Mouse (Mus musculus): ENCODE results near the gene Stk19. TPM values are rescaled to one million over a fixed set of nuclear protein-coding genes. Genes with fewer than 3 reads are reported as not detected.

The Stk19 gene
- polyA plus RNA-seq, 1 experiment from 2014 or later = 18.4 TPM

GRCm38 (mm10) chr17:34865981-34866380 lies 29.2 kb upstream of the Stk19 start:
- Histone ChIP-seq H3K4me1 (ENCODE audit: control insufficient read depth, insufficient read depth, low read length) (no peaks in the 10 kb centered on the region), H3K4me3 (ENCODE audit: low read depth, low read length) (no peak overlapping the region), H3K36me3 (replicated peaks; ENCODE audit: control insufficient read depth, insufficient read depth, low read depth, low read length) (no peaks in the 10 kb centered on the region), H3K9ac (replicated peaks; ENCODE audit: low read length) (no peak overlapping the region), H3K27me3 (ENCODE audit: control insufficient read depth, insufficient read depth, low read length) (no peaks in the 10 kb centered on the region), H3K27ac (replicated peaks; ENCODE audit: low read depth, low read length) (no peak overlapping the region), H3K9me3 (replicated peaks; ENCODE audit: control insufficient read depth, low read length) (no peaks in the 10 kb centered on the region), H3K4me2 (ENCODE audit: low read depth, low read length) (no peak overlapping the region)
- DNase-seq (ENCODE audit: low spot score) = no peak
- no peak for ATAC-seq (replicated peaks; ENCODE audit: insufficient number of reproducible peaks, low FRiP score, low TSS enrichment, low read depth)
- WGBS = 55% methylated on average over 7 of the region's 7 CpGs

- WGBS = 71% methylated on average over 8 of the region's 8 CpGs
- ATAC-seq (replicated peaks; ENCODE audit: insufficient number of reproducible peaks, low FRiP score, low TSS enrichment, low read depth) (no peak), DNase-seq (ENCODE audit: low spot score) (no peak)
- H3K9ac ChIP-seq (replicated peaks; ENCODE audit: low read length) = no peak within 1 kb of the TSS
- H3K27me3 ChIP-seq (ENCODE audit: control insufficient read depth, insufficient read depth, low read length) = no peaks in the 10 kb centered on the region
- H3K4me3 ChIP-seq (ENCODE audit: low read depth, low read length) = no peak within 1 kb of the TSS
- no peaks in the 10 kb centered on the region for H3K9me3 ChIP-seq (replicated peaks; ENCODE audit: control insufficient read depth, low read length)
- H3K4me2 ChIP-seq (ENCODE audit: low read depth, low read length) = no peak within 1 kb of the TSS
- H3K4me1 ChIP-seq (ENCODE audit: control insufficient read depth, insufficient read depth, low read length) = no peaks in the 10 kb centered on the region
- no peaks in the 10 kb centered on the region for H3K36me3 ChIP-seq (replicated peaks; ENCODE audit: control insufficient read depth, insufficient read depth, low read depth, low read length)
- H3K27ac ChIP-seq (replicated peaks; ENCODE audit: low read depth, low read length) = no peak within 1 kb of the TSS
Measured at GRCm38 (mm10) chr17:34862416-34863081, 25.8 kb upstream of the Stk19 start, which contains the start of gene Cfb. Gene Cfb (minus strand): TSS chr17:34862518.

GRCm38 (mm10) chr17:34861704-34862415 lies 25.1 kb upstream of the Stk19 start:
- ATAC-seq (replicated peaks; ENCODE audit: insufficient number of reproducible peaks, low FRiP score, low TSS enrichment, low read depth) (no peak), DNase-seq (ENCODE audit: low spot score) (no peak)
- 69% methylated on average over 13 of the region's 13 CpGs for WGBS
- Histone ChIP-seq H3K36me3 (replicated peaks; ENCODE audit: control insufficient read depth, insufficient read depth, low read depth, low read length) (no peaks in the 10 kb centered on the region), H3K27me3 (ENCODE audit: control insufficient read depth, insufficient read depth, low read length) (no peaks in the 10 kb centered on the region), H3K4me1 (ENCODE audit: control insufficient read depth, insufficient read depth, low read length) (no peaks in the 10 kb centered on the region), H3K9ac (replicated peaks; ENCODE audit: low read length) (no peak overlapping the region), H3K4me3 (ENCODE audit: low read depth, low read length) (no peak overlapping the region), H3K27ac (replicated peaks; ENCODE audit: low read depth, low read length) (no peak overlapping the region), H3K9me3 (replicated peaks; ENCODE audit: control insufficient read depth, low read length) (no peaks in the 10 kb centered on the region), H3K4me2 (ENCODE audit: low read depth, low read length) (no peak overlapping the region)

- WGBS = 82% methylated on average over 9 of the region's 9 CpGs
- Histone ChIP-seq H3K9me3 (replicated peaks; ENCODE audit: control insufficient read depth, low read length) (no peaks in the 10 kb centered on the region), H3K4me1 (ENCODE audit: control insufficient read depth, insufficient read depth, low read length) (no peaks in the 10 kb centered on the region), H3K27ac (replicated peaks; ENCODE audit: low read depth, low read length) (no peak overlapping the region), H3K36me3 (replicated peaks; ENCODE audit: control insufficient read depth, insufficient read depth, low read depth, low read length) (no peaks in the 10 kb centered on the region; the same call in 1 of the 2 replicates), H3K27me3 (ENCODE audit: control insufficient read depth, insufficient read depth, low read length) (no peaks in the 10 kb centered on the region), H3K4me3 (ENCODE audit: low read depth, low read length) (no peak overlapping the region), H3K4me2 (ENCODE audit: low read depth, low read length) (no peak overlapping the region), H3K9ac (replicated peaks; ENCODE audit: low read length) (no peak overlapping the region)
- ATAC-seq (replicated peaks; ENCODE audit: insufficient number of reproducible peaks, low FRiP score, low TSS enrichment, low read depth) (no peak), DNase-seq (ENCODE audit: low spot score) (no peak)
Measured at GRCm38 (mm10) chr17:34860514-34860913, 23.8 kb upstream of the Stk19 start.

GRCm38 (mm10) chr17:34858670-34859069 lies 21.9 kb upstream of the Stk19 start:
- no peak overlapping the region for H3K4me2 ChIP-seq (ENCODE audit: low read depth, low read length)
- no peaks in the 10 kb centered on the region for H3K27me3 ChIP-seq (ENCODE audit: control insufficient read depth, insufficient read depth, low read length)
- DNase-seq (ENCODE audit: low spot score) (no peak), ATAC-seq (replicated peaks; ENCODE audit: insufficient number of reproducible peaks, low FRiP score, low TSS enrichment, low read depth) (no peak)
- H3K4me3 ChIP-seq (ENCODE audit: low read depth, low read length) = no peak overlapping the region
- H3K9ac ChIP-seq (replicated peaks; ENCODE audit: low read length) = no peak overlapping the region
- H3K27ac ChIP-seq (replicated peaks; ENCODE audit: low read depth, low read length) = no peak overlapping the region
- no peaks in the 10 kb centered on the region for H3K9me3 ChIP-seq (replicated peaks; ENCODE audit: control insufficient read depth, low read length)
- no peaks in the 10 kb centered on the region; the same call in none of the 2 replicates for H3K36me3 ChIP-seq (replicated peaks; ENCODE audit: control insufficient read depth, insufficient read depth, low read depth, low read length)
- H3K4me1 ChIP-seq (ENCODE audit: control insufficient read depth, insufficient read depth, low read length) = no peaks in the 10 kb centered on the region
- WGBS = 82% methylated on average over 4 of the region's 4 CpGs

- no peaks in the 10 kb centered on the region for H3K27me3 ChIP-seq (ENCODE audit: control insufficient read depth, insufficient read depth, low read length)
- no peak overlapping the region for H3K9ac ChIP-seq (replicated peaks; ENCODE audit: low read length)
- peaks cover 2% of the 10 kb centered on the region for H3K36me3 ChIP-seq (replicated peaks; ENCODE audit: control insufficient read depth, insufficient read depth, low read depth, low read length)
- WGBS = 49% methylated on average over 3 of the region's 3 CpGs
- H3K9me3 ChIP-seq (replicated peaks; ENCODE audit: control insufficient read depth, low read length) = no peaks in the 10 kb centered on the region
- no peak overlapping the region for H3K4me3 ChIP-seq (ENCODE audit: low read depth, low read length)
- H3K4me2 ChIP-seq (ENCODE audit: low read depth, low read length) = no peak overlapping the region
- peaks cover 5% of the 10 kb centered on the region for H3K4me1 ChIP-seq (ENCODE audit: control insufficient read depth, insufficient read depth, low read length)
- no peak overlapping the region for H3K27ac ChIP-seq (replicated peaks; ENCODE audit: low read depth, low read length)
- peak; percentile 61 for DNase-seq (ENCODE audit: low spot score)
- no peak; the same call in 1 of the 2 replicates for ATAC-seq (replicated peaks; ENCODE audit: insufficient number of reproducible peaks, low FRiP score, low TSS enrichment, low read depth)
Measured at GRCm38 (mm10) chr17:34855825-34856224, 19.1 kb upstream of the Stk19 start.

- H3K4me1 ChIP-seq (ENCODE audit: control insufficient read depth, insufficient read depth, low read length) = peaks cover 5% of the 10 kb centered on the region
- DNase-seq (ENCODE audit: low spot score) = no peak
Measured at GRCm38 (mm10) chr17:34854761-34855160, 18.0 kb upstream of the Stk19 start.

GRCm38 (mm10) chr17:34853511-34853910 lies 16.8 kb upstream of the Stk19 start:
- Histone ChIP-seq H3K27me3 (ENCODE audit: control insufficient read depth, insufficient read depth, low read length) (no peaks in the 10 kb centered on the region), H3K36me3 (replicated peaks; ENCODE audit: control insufficient read depth, insufficient read depth, low read depth, low read length) (peaks cover 2% of the 10 kb centered on the region), H3K4me2 (ENCODE audit: low read depth, low read length) (no peak overlapping the region), H3K9me3 (replicated peaks; ENCODE audit: control insufficient read depth, low read length) (no peaks in the 10 kb centered on the region), H3K4me1 (ENCODE audit: control insufficient read depth, insufficient read depth, low read length) (peaks cover 5% of the 10 kb centered on the region), H3K27ac (replicated peaks; ENCODE audit: low read depth, low read length) (no peak overlapping the region), H3K4me3 (ENCODE audit: low read depth, low read length) (no peak overlapping the region), H3K9ac (replicated peaks; ENCODE audit: low read length) (no peak overlapping the region)
- DNase-seq (ENCODE audit: low spot score) = no peak
- no peak for ATAC-seq (replicated peaks; ENCODE audit: insufficient number of reproducible peaks, low FRiP score, low TSS enrichment, low read depth)
- WGBS = 56% methylated on average over 8 of the region's 8 CpGs

More at GRCm38 (mm10) chr17:34854761-34855160, 18.0 kb upstream of the Stk19 start:
- Histone ChIP-seq H3K9ac (replicated peaks; ENCODE audit: low read length) (no peak overlapping the region), H3K4me2 (ENCODE audit: low read depth, low read length) (no peak overlapping the region), H3K36me3 (replicated peaks; ENCODE audit: control insufficient read depth, insufficient read depth, low read depth, low read length) (peaks cover 2% of the 10 kb centered on the region), H3K4me3 (ENCODE audit: low read depth, low read length) (no peak overlapping the region), H3K27me3 (ENCODE audit: control insufficient read depth, insufficient read depth, low read length) (no peaks in the 10 kb centered on the region), H3K27ac (replicated peaks; ENCODE audit: low read depth, low read length) (no peak overlapping the region), H3K9me3 (replicated peaks; ENCODE audit: control insufficient read depth, low read length) (no peaks in the 10 kb centered on the region)
- 89% methylated on average over 3 of the region's 3 CpGs for WGBS
- no peak for ATAC-seq (replicated peaks; ENCODE audit: insufficient number of reproducible peaks, low FRiP score, low TSS enrichment, low read depth)
